Mouse (Mus musculus) yolk sac, embryonic 10.5 days (tissue): ENCODE data around the gene Grik4.

Experiments used
- DNase-seq: peaks from one replicate; pipeline ENCODE4 v3.0.0-alpha.2; 2017; ENCODE audit warnings: low spot score

Gene Grik4

DNA sequence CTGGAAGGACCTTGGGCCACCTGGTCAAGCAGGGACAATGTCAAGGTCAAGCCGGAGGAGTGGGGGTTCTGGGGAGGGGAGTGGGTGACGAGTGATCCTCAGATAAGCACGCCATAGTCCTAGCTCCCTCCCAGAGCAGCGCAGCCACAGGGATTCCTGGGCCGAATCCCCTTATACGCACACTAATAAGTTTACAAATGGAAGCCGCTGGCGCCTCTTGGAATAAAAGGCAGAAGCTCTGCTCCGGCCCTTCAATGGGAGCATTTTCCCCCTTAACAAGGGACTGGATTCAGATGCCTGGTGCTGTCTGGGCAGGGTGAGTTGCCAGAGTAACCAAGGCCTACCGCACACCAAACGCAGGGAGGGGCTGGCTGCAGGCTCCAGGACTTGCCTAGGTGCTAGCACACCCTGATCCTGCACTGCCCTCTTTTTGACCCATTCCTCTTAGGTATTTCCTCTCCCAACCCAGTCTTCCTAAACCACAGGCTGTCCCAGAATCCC, 46.2 kb downstream of the Grik4 start:
- no peak for DNase-seq

GRCm38 (mm10) chr9:42897361-42898051, 46.8 kb downstream of the Grik4 start:
- peak; percentile 28 for DNase-seq

DNA sequence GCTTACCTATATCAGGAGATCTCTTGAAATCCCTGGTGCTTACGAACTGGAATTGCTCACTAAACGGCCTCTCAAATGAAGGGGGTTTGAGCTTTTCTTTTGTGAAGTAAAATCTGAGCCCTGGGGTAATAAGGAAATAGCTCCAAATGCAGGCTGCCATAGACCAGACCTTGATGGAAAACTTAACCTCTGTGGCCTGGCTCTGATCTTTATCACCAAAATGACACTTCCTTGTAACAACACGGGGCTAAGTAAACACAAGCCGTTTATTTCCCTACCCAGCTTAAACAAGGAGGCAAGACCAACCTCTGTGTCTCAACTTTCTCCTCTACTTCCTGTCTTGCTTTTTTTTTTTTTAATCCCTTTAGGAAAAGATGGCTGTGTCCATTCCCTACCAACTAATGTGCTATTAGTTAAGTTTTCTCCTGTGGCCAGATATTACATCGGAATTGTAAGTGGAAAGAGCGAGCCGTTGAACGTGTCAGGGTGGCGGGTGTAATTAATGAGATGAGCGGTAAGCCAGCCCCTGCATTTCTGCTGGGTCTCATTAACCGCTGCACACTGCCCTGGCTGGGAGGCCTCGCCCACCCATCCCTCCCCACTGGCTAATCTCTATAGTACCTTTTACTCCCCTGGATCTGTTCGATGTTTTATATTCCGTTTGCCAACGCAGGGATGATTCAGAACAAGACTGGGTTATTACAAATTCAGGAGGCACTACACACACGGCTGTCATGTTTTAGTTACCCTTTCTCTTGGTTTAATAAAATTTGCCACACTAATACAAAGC, 47.7 kb downstream of the Grik4 start:
- DNase-seq: no peak

DNA sequence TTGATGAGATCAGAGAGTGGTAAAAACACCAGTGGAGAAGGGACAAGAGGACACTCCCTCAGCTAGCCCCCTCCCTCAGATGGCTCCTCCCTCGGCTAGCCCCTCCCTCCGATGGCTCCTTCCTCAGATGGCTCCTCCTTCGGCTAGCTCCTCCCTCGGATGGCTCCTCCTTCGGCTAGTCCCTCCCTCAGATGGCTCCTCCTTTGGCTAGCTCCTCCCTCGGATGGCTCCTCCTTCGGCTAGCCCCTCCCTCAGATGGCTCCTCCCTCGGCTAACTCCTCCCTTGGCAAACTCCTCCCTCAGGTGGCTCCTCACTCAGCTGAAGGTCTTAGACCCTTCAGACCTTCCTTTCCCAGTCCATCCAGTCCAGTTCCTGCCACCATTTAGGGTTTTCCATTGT, 51.5 kb downstream of the Grik4 start:
- DNase-seq: no peak

DNA sequence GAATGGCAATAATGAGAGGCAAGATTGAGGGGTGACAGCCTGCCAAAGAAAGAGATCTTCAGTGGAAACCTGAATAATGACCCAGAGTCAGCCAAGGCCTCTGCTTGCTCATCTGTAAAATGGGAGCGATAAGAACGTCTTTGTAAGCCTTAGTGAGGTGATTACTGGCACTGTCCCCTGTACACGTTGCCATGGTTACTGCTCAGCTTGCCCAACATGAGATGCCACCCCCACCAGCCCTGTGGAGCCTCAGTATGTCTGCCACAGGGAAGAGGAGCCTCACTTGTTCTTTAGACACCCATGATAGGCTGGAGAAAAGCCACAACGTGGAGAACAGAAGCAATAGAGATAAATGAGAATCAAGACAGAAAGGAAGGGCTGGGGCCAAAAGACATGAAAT, 56.4 kb downstream of the Grik4 start:
- no peak for DNase-seq

DNA sequence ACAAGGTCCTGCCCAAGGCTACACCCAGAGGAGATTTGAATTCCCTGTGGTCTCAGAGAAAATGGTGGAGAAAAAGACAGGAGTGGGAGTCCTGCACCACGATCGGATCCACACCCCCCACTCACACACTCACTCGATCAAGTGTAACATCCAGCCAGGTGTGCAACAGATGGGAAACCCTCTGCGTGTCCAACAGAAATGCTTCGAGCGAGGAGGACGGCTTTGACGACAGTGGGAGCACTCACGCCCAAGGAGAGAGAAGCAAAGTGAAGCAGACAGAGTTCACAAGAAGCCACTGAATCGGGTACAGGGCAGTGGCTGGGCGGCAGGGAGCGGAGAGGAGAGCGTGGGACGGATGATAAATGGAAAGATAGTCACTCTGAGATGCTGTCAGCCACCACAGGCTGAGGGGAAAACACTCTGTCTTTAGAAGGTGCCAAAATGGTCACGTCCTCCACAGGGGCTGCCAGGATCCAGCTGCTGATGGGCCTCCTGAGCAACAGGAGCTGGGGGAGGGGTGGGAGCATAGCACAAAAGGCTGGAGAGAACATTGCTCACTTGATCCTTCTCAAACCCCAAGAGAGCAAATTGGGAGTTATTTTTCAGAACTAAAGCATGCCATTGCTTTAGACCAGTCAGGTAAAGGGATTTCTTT, 58.1 kb downstream of the Grik4 start:
- DNase-seq: no peak

DNA sequence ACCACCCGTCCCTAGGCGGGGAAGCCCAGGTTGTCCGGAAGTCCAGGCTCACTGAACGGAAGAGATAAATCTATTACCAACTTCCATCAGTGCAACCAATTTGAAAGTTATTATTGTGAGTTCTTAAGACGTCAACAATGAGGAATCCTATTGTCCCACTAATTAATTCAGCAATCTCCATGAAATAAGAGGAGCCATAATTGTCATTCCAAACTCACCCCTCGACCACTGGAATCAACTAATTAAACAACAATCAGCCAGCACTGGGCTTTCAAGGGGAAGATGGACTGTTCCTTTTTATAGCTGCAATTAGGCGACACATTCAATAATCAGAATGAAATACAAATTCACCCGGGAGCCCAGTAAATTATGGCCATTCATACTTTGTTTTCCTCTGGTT, 58.7 kb downstream of the Grik4 start:
- DNase-seq: no peak

GRCm38 (mm10) chr9:42885123-42885522, 59.2 kb downstream of the Grik4 start:
- DNase-seq: no peak

- DNase-seq: no peak
These were observed 61.1 kb downstream of the Grik4 start for GRCm38 (mm10) chr9:42883006-42883759.

DNA sequence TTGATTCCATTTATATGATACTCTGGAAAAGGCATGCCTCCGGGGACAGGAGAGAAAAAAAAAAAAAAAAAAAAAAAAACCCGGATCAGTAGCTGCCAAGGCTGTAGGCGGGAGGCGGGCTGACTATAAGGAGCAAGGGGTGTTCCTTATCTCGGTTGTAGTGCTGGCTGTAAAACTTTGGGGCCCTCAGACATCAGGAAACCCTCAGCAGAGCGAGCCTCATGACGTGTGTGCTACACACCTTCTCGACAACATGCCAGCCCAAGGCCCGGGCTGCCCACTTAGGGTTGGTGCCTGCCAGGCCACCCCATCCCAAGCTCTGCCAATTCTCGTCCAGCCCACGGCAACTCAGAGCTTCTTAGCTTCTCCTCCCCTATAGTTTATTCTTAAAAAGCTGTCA, 62.0 kb downstream of the Grik4 start:
- DNase-seq: no peak

DNA sequence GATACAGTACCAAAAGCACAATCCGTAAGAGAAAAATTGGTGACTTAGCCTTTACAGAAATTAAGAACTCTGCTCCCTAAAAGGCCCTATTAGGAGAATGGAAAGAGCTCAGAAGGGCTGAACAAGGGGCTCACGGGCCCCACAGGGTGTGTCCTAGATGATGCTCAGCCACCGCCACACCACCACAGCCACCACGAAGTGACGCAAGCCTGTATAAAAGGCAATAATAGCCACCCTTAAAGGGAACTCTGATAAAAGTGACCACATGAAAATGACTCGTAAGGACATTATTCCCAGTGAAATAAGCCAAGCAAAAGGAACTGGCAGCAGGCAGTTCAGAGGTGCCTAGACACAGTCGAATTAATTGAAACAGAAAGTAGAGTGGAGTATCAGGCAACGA, 63.3 kb downstream of the Grik4 start:
- DNase-seq: no peak

- DNase-seq: no peak
These were observed 65.9 kb downstream of the Grik4 start for GRCm38 (mm10) chr9:42878401-42878800.

DNA sequence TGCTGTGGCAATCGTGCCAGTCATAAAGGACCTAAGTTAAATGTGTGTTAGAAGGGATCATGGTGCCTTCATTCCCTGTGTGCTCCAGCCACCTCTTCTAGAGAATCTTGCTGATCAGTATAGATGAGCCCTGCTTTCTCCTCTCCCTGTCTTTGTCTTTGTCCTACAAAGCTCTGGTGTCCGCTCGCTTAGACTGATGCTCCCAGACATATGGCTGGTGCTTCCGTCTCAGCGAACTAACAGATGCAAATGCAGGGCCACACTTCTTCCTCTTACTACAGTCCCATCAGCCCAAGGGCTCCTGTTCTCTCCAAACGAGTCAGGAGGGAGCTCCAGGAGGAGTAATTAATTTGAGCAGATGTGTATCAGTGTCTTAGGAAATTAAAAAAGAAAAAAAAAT, 71.4 kb downstream of the Grik4 start:
- DNase-seq: no peak

GRCm38 (mm10) chr9:42871681-42872080, 72.6 kb downstream of the Grik4 start:
- no peak for DNase-seq

DNA sequence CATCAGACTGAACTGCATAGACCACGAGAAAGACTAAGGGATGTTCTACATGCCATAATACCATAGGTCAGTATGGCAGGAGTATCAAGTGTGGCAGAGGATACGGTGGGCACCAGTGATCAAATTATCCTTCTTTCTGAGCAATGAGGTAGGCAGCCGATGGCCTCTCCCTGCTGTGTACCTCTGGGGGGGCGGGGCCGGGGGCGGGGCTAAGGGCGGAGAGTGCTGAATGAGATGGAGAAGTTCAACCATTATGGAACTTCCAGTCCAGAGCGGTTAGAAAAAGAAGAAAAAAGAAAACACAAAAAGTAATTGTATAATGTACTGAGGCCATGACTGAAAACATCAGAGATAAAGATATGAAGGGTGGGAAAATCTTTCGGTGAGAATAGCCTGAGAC, 74.0 kb downstream of the Grik4 start:
- no peak for DNase-seq

GRCm38 (mm10) chr9:42868508-42868907, 75.8 kb downstream of the Grik4 start:
- no peak for DNase-seq

DNA sequence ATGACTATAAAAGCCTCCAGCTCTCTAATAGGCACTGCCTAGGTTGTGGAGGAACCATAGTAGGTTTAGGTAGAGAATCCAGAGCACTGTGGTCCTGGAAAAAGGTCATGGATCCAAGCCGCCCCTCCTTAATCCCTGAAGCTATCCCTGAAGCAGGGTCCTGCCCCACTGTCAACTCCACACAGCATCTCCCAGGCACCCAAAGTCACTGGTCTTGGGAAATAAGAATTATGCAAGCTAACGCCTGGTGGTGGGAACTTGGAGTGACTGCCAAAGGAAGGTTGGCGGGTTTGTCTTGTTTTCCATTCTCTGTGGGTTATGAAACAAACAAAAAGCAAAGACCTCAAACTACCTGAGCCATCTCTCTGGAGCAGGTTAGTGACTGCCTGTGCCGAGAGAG, 77.6 kb downstream of the Grik4 start:
- no peak for DNase-seq

DNA sequence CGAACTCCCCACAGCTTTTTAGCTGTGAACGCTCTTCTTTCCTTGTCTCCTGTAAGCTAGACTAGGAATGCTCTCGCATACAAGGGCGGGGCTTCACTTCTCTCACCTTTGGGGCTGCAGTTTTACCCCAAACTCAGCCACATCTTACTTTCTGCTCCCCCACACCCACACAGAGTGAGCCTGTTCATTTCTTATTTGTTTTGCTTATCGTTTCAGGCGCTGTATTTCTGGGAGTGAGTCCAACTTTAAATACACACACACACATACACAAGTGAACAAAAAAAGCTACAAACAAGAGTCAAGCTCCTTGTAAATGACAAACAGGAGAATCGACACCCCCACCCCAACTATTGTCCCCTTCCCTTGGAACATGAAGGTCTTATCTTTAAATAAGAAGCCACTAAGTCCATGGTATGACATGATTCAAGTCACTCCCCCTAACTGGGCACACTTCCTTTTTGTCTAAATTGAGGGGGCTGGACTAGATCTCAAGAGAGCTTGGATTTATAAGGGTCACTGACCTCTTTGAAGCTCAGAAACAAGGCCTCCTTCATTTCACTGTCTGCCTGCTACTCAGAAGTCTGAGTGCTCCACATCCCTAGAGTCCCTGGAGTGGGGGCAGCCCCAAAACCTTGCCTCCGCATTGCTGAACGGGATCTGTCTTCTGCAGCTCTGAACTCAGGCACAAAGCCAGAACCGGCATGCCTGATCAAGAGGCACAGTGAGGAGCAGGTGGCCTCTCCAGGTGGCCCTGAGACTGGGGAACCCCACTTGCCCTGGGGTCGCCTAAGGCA, 79.1 kb downstream of the Grik4 start:
- peak; percentile 10 for DNase-seq

DNA sequence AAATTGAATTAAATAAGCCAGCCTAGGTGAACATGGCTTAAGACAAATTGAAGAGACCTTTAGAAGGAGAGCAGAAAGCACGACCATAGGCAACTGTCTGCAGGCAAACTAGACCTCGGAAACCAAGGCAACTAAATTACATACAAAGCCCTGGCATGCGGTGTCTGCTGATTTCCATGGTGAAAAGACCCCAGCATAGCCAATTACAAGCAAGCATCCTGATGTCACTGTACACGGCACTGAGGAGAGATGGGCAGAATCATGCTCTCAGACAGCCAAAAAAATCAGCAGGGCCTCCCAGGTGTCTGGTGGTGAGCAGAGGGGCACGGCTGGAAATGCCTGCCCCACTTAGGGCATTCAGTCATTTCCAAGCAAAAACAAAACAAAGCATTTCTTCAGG, 80.9 kb downstream of the Grik4 start:
- DNase-seq: no peak

- DNase-seq: no peak
These were observed 82.6 kb downstream of the Grik4 start for GRCm38 (mm10) chr9:42861711-42862110.

- no peak for DNase-seq
These were observed 83.1 kb downstream of the Grik4 start for GRCm38 (mm10) chr9:42861238-42861637.
